In genomic region chr5:132186659-132187058, GRCm38 (mm10) we compare ENCODE assay signal across 16 mouse cellular contexts.
DNase-seq lines count a peak whose midpoint lies in the region; ATAC-seq lines count a peak whose summit lies in the region.
"Had no signal": no experiment of that assay in that cellular context is flagged by ENCODE, and none has a peak within 500 bp of the region (broad histone marks: within the 10 kb centered on the region; RNA-seq: fewer than 3 reads in every experiment).

No protein-coding gene starts in this region.

- H3K4me2 ChIP-seq in hindbrain, embryonic 13.5 days = no peak overlapping the region

- peak; percentile 51 for DNase-seq in heart, adult 11 months
- DNase-seq in heart, postnatal 25 days (ENCODE audit: low spot score) = no peak
- peak; percentile 42 for DNase-seq in kidney, adult 9 months
- no peak for DNase-seq in kidney, adult 11 months
- peak; percentile 18 for DNase-seq in embryonic facial prominence, embryonic 10.5 days (ENCODE audit: low spot score)
- no peak for DNase-seq in layer of hippocampus, postnatal 10 days (ENCODE audit: low spot score in 2 of 2)
- no peak for DNase-seq in ovary, postnatal 14 days (ENCODE audit: low spot score)
- DNase-seq: B cell, adult 2 months; cerebellum, adult 11-12 months; heart, postnatal 4 days; spleen, adult 18-20 months; thymus, adult 2 months had no signal

- 16% methylated on average over 3 of the region's 3 CpGs for WGBS in embryonic facial prominence, embryonic 10.5 days
- 44% methylated on average over 3 of the region's 3 CpGs for WGBS in hindbrain, embryonic 13.5 days

- peak overlapping the region; percentile 31 for H3K4me3 ChIP-seq in embryonic facial prominence, embryonic 10.5 days
- no peak overlapping the region for H3K4me3 ChIP-seq in hindbrain, embryonic 13.5 days
- H3K4me3 ChIP-seq: layer of hippocampus, adult 2 months had no signal

- H3K9ac ChIP-seq in hindbrain, embryonic 13.5 days = no peak overlapping the region

- H3K27ac ChIP-seq in embryonic facial prominence, embryonic 10.5 days (replicated peaks) = peak overlapping the region; percentile 65
- 0 out of 2 replicates have a peak overlapping the region, but pooled peaks have one; percentile 49 for H3K27ac ChIP-seq in hindbrain, embryonic 13.5 days
- H3K27ac ChIP-seq: layer of hippocampus, adult 2 months; macrophage had no signal

- no peaks in the 10 kb centered on the region for H3K36me3 ChIP-seq in embryonic facial prominence, embryonic 10.5 days (replicated peaks)
- H3K36me3 ChIP-seq in hindbrain, embryonic 13.5 days = no peaks in the 10 kb centered on the region
- H3K36me3 ChIP-seq: G1E had no signal

- peaks cover 76% of the 10 kb centered on the region for H3K4me1 ChIP-seq in embryonic facial prominence, embryonic 10.5 days
- peaks cover 31% of the 10 kb centered on the region for H3K4me1 ChIP-seq in hindbrain, embryonic 13.5 days (replicated peaks)

- intact Hi-C loops in heart, postnatal 25 days (cut with DNase I) = no loop called here

- H3K27me3 ChIP-seq in embryonic facial prominence, embryonic 10.5 days (replicated peaks; ENCODE audit: low read depth, poor library complexity, severe bottlenecking) = no peaks in the 10 kb centered on the region
- H3K27me3 ChIP-seq in hindbrain, embryonic 13.5 days = no peaks in the 10 kb centered on the region

- H3K9me3 ChIP-seq in embryonic facial prominence, embryonic 10.5 days = no peaks in the 10 kb centered on the region
- H3K9me3 ChIP-seq in hindbrain, embryonic 13.5 days = no peaks in the 10 kb centered on the region

- no peak for ATAC-seq in hindbrain, embryonic 13.5 days (ENCODE audit: low FRiP score)

Comparison
In these comparisons a context has a peak if more than half of its experiments do, and no peak if none do; other contexts are left out.
1. DNase-seq: peak in heart, adult 11 months (single experiment), kidney, adult 9 months (single experiment) and embryonic facial prominence, embryonic 10.5 days (single experiment); none in heart, postnatal 25 days (single experiment), kidney, adult 11 months (single experiment), layer of hippocampus, postnatal 10 days (0 of 2) and ovary, postnatal 14 days (single experiment).